Mouse (Mus musculus) bone marrow macrophage, adult 2 months (primary cell): ENCODE measurements around the gene Cdk14.
"Not testable (repeated sequence)": the region's sequence is repeated elsewhere in the genome, so short reads cannot be mapped to it uniquely, and the experiment has no call there.

Experiments
- CTCF ChIP-seq: IDR thresholded peaks from 2 replicates; pipeline ENCODE4 v1.5.1; 2012; ENCODE audit warnings: low read depth, mild to moderate bottlenecking, low read length, moderate library complexity
- POLR2A ChIP-seq: IDR thresholded peaks from 2 replicates; pipeline ENCODE4 v1.6.1; 2012; ENCODE audit warnings: mild to moderate bottlenecking, low read depth, low read length, borderline replicate concordance

DNA sequence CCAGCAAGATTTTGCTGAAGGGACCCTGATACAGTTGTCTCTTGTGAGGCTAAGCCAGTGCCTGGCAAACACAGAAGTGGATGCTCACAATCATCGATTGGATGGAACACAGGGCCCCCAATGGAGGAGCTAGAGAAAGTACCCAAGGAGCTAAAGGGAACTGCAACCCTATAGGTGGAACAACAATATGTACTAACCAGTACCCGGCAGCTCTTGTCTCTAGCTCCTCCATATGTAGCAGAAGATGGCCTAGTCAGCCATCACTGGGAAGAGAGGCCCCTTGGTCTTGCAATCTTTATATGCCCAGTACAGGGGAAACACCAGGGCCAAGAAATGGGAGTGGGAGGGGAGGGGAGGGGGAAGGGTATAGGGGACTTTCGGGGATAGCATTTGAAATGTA, 515.2 kb downstream of the Cdk14 start:
- not testable (repeated sequence) for TF ChIP-seq POLR2A, CTCF
